Mouse (Mus musculus) spleen, postnatal 14 days (tissue): Measurements from ENCODE around the gene Ndel1.
A peak's percentile ranks its signal among the peaks of the same experiment; 100 is the strongest.

Source experiments
- DNase-seq, 2 experiments: peaks; one replicate each; pipeline ENCODE4 v3.0.0; 2021 to 2022; ENCODE audit warnings: low spot score in 2 of 2

Ndel1 gene

GRCm38 (mm10) chr11:68893911-68894464 lies 22.3 kb upstream of the Ndel1 start:
- no peak for DNase-seq

GRCm38 (mm10) chr11:68892233-68892832 lies 20.7 kb upstream of the Ndel1 start:
- DNase-seq = no peak

- DNase-seq = no peak
Measured at GRCm38 (mm10) chr11:68891823-68892222, 20.2 kb upstream of the Ndel1 start.

- DNase-seq = no peak
Measured at GRCm38 (mm10) chr11:68890625-68891024, 19.0 kb upstream of the Ndel1 start.

GRCm38 (mm10) chr11:68888653-68889052 lies 17.0 kb upstream of the Ndel1 start:
- no peak for DNase-seq

- DNase-seq = no peak
Measured at GRCm38 (mm10) chr11:68888253-68888652, 16.6 kb upstream of the Ndel1 start, which contains the start of gene Rnf222. Gene Rnf222 (plus strand): TSS chr11:68888553.

- no peak for DNase-seq
Measured at GRCm38 (mm10) chr11:68886091-68886490, 14.4 kb upstream of the Ndel1 start.

- DNase-seq = no peak
Measured at GRCm38 (mm10) chr11:68884368-68884767, 12.7 kb upstream of the Ndel1 start.

GRCm38 (mm10) chr11:68883843-68884242 lies 12.2 kb upstream of the Ndel1 start:
- no peak for DNase-seq

- no peak for DNase-seq
Measured at GRCm38 (mm10) chr11:68882107-68882506, 10.4 kb upstream of the Ndel1 start.

- DNase-seq = no peak
Measured at GRCm38 (mm10) chr11:68878811-68879210, 7.2 kb upstream of the Ndel1 start.

- DNase-seq = peak in 1 of 2 experiments; percentile 62
Measured at GRCm38 (mm10) chr11:68874841-68875240, 3.2 kb upstream of the Ndel1 start.

- DNase-seq = no peak
Measured at GRCm38 (mm10) chr11:68871277-68871676, 381 bp downstream of the Ndel1 start.

- peak in 1 of 2 experiments; percentile 27 for DNase-seq
Measured at GRCm38 (mm10) chr11:68864544-68865189, 7.0 kb downstream of the Ndel1 start.

- DNase-seq = no peak
Measured at GRCm38 (mm10) chr11:68863631-68864091, 8.0 kb downstream of the Ndel1 start.

- no peak for DNase-seq
Measured at GRCm38 (mm10) chr11:68862260-68862659, 9.4 kb downstream of the Ndel1 start.

GRCm38 (mm10) chr11:68859943-68860593 lies 11.6 kb downstream of the Ndel1 start:
- no peak for DNase-seq

GRCm38 (mm10) chr11:68857329-68857728 lies 14.3 kb downstream of the Ndel1 start:
- DNase-seq = no peak

GRCm38 (mm10) chr11:68854621-68855020 lies 17.0 kb downstream of the Ndel1 start:
- no peak for DNase-seq

GRCm38 (mm10) chr11:68853611-68854401 lies 17.9 kb downstream of the Ndel1 start:
- no peak for DNase-seq

- peak; percentile 100 for DNase-seq
Measured at GRCm38 (mm10) chr11:68852932-68853409, 18.7 kb downstream of the Ndel1 start.

GRCm38 (mm10) chr11:68852486-68852901 lies 19.2 kb downstream of the Ndel1 start:
- peak; percentile 58 to 61 for DNase-seq
